Mouse (Mus musculus): ENCODE data around the gene Crb2. TPM values are rescaled to one million over a fixed set of nuclear protein-coding genes. Genes with fewer than 3 reads are reported as not detected.
A peak's percentile ranks its signal among the peaks of the same experiment; 100 is the strongest.

Gene Crb2
- total RNA-seq, 1 experiment from 2014 or later: not detected

DNA sequence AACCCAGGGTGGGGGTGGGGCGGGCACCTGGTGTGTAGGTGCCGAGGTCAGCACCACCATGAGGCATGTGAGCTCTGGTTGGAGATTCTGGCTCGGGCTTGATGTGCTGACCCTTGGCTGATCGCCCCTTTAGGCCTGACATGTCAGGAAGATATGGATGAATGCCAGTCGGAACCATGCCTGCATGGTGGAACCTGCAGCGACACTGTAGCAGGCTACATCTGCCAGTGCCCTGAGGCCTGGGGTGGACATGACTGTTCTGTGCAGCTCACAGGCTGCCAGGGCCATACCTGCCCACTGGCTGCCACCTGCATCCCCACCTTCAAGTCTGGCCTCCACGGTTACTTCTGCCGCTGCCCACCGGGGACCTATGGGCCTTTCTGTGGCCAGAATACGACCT lies 13.9 kb downstream of the Crb2 start:
- ATAC-seq (ENCODE audit: extremely low read depth, insufficient number of reproducible peaks, low FRiP score, poor library complexity, severe bottlenecking): no peak

DNA sequence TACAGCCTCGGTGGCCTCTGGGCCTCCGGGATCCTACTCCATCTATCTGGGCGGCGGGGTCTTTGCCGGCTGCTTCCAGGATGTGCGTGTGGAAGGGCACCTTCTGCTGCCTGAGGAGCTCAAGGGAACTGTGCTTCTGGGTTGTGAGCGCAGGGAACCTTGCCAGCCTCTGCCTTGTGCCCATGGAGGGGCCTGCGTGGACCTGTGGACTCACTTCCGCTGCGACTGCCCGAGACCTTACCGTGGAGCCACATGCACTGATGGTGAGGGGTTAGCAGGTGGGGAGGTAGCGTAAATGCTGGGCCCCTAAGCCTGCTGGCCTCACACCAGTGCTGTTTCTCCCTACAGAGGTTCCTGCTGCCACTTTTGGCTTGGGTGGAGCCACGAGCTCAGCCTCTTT lies 14.7 kb downstream of the Crb2 start:
- ATAC-seq (ENCODE audit: extremely low read depth, insufficient number of reproducible peaks, low FRiP score, poor library complexity, severe bottlenecking): no peak

DNA sequence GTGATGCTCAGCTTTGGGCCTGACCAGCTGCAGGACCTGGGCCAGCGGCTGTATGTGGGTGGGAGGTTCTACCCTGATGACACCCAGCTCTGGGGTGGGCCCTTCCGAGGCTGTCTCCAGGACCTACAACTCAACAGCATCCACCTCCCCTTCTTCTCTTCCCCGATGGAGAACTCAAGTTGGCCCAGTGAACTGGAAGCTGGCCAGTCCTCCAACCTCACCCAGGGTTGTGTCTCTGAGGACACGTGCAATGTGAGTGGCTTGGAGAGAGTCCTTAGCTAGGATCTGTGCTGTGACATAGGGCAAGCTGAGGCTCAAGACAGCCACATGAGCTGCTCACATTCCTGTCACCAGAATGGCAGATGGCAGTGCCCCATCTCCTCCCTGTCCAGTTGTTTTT lies 15.3 kb downstream of the Crb2 start:
- ATAC-seq (ENCODE audit: extremely low read depth, insufficient number of reproducible peaks, low FRiP score, poor library complexity, severe bottlenecking): no peak

DNA sequence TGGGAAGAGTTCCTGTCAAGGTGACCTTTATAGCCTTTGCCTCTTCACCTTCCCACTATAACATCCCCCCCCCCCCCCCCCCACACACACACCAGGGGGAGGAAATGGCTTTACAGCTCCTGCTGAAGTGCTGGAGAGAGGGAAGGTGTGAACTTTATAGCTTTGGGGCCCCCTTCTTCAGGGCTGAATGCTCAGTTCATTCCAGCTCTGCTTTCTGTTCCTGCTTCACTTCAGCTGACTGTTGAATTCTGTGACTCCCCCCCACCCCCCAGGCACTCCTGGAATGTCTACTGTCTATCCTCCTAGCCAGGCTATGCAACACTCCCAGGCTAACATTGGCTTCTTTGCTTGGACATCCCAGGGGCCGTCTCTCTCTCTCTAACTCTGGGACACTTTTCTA lies 20.0 kb downstream of the Crb2 start:
- no peak for ATAC-seq (ENCODE audit: extremely low read depth, insufficient number of reproducible peaks, low FRiP score, poor library complexity, severe bottlenecking)

DNA sequence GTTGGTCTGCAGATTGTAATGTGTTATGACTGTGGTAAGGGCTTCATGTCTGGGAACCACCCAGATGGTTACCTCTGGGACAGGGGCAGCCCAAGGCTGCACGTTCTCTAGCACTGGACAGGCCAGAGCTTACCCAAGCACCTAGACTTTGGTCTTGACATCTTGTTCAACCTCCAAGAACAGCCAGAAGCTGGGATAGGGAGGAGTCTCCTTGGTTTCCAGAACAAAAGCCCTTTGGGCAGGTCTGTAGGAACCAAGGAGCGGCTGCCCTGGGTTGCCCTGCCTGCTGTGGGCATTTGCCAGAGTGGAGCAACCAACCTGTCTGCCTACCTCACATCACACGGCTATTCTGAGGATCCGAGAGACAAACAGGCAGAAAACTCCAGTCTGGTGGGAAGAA lies 21.0 kb downstream of the Crb2 start:
- ATAC-seq (ENCODE audit: extremely low read depth, insufficient number of reproducible peaks, low FRiP score, poor library complexity, severe bottlenecking): no peak

DNA sequence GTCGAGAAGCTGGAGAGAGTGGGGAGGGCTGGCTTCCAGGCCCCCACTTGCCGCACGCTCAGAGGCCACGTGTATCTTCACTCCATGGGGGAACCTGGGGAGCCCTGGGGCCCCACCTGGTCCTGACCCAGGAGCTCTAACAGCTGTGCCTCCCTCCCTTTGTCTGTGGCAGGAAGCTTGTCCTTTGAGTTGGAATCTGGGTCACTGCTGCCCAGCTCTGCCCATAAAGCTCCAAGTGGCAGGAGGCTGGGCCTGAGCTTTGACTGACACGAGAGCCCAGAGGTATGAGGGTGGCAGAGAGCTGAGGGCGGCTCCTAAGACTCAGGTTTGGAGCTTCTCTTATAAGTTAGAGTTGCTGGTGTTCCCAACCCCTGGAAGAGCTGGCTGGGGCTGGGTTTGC lies 23.1 kb downstream of the Crb2 start:
- no peak for ATAC-seq (ENCODE audit: extremely low read depth, insufficient number of reproducible peaks, low FRiP score, poor library complexity, severe bottlenecking)

DNA sequence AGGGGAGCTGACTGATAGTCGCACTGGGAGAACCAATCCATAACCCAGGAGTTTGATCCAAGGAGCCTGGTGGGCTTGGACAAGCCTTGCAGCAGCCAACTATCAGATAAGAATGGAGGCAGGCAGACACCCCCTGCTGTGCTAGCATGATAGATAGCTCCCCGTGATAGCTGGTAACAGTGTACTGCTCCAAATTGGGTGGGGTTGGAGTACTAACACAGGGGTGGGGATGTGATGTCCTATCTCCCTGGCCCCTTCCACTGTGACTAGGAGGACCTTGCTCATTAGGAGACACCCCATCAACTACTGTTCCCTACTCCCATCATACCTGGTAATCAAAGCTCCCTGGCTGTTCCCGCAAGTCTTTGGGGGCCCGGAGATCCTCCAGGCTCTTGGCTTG lies 25.6 kb downstream of the Crb2 start:
- no peak for ATAC-seq (ENCODE audit: extremely low read depth, insufficient number of reproducible peaks, low FRiP score, poor library complexity, severe bottlenecking)

DNA sequence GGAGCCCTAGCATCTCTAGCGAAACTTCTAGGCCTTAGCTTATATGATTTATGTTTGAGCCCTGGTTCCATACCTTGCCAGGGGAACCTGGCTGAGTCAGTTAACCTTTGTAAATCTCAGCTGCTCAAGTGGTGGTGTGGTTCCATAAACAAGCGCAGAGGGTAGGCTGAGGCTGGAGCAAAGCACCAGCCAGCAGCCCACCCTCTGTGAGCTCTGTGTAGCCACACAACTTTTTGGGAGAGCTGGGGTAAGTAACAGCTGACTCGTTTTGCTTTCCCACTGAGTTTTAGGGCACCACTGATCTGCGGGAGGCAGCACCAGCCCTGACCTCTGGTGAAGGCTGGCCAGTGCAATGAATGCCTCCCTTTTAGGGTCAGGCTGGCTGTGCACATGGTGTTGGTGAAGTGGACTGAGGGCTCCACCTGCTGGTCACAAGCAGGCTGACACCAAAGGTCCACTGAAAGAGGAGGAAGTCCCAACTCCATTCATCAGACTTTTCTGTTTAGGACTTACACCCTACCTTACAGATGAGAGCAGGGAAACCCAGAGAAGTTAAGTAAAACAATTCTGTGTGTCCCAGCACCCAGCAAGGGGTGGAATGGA lies 26.7 kb downstream of the Crb2 start:
- peak; percentile 42; the same call in 1 of the 2 replicates for ATAC-seq (ENCODE audit: extremely low read depth, insufficient number of reproducible peaks, low FRiP score, poor library complexity, severe bottlenecking)

DNA sequence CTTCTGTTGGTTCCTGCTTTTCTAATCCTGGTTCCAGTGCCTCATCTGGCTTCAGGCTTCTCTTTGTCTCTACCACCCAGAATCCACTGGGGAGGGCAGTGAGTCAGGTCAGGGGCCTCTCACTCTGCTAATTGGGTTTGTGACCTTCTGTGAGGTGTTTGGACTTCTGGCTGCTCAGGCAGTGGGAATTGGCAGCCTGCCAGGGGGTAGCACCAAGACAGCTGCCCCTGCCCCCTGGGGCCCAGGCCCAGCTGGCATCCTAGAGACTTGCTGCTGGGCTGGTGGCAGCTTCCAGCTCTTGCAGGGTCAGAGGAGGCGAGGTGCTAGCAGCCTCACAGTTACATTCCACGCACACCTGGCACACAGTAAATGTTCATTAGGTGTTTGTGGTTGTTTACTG lies 35.6 kb downstream of the Crb2 start:
- no peak for ATAC-seq (ENCODE audit: extremely low read depth, insufficient number of reproducible peaks, low FRiP score, poor library complexity, severe bottlenecking)

DNA sequence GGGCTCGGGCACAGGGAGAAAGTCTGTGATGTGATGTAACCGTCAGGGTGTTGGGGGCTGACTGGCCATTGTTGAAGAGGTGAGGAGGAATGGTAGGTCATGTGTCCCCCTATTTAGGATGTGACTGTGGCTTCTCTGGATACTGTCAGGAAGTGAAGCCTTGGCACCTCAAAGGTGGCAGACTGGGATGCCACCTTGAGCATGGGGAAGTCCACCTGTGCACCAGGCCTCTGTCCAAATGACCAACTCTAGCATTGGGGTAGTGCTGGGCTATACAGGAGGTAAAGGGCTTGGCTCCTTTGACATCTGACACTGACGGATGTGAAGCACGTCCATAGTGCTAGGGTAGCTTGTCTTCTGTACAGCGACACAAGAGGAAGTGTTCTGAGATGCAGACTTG lies 36.4 kb downstream of the Crb2 start:
- no peak for ATAC-seq (ENCODE audit: extremely low read depth, insufficient number of reproducible peaks, low FRiP score, poor library complexity, severe bottlenecking)

DNA sequence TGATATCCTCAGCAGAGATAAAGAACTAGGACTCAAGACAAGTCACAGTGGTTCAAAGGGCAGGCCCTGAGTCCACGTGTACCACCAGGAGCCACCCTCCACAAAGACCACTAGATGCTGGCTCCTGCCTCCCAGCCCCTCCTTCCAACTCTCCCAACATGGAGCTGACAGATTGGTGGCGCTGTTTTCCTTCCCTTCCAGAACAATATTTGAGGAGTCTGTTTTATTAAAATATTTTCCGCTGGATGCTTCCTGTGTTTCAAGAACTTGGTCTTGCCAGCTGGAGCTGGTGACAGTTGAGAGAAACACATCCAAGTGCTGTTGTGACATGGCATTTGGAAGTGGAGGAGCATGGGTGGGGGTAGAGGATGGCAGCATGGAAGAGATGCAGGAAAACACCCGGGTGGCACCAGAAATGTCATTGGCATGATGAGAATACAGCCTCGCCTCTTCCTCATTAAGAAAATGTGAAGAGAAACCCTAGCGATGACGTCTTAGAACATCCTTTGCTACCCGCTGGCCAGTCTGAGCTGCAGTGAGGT lies 38.8 kb downstream of the Crb2 start:
- ATAC-seq (ENCODE audit: extremely low read depth, insufficient number of reproducible peaks, low FRiP score, poor library complexity, severe bottlenecking): no peak

DNA sequence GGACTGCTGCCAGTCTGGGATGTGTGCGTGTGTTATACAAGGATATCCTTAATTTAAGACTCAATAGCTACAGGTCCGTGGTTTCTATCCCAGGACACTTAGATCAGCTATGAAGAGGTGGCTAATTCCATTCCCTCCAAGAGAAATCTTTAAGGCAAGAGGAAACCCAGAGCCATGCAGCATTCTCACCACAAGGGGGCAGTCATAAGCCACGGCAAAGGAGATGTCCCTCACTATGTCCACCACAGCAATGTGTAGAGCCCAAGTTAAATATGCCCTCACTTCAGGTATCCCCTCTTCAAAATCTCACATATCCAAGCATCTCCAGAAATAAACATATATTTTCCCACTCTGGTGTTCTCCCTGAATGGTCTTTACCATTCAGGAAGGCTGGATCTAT lies 39.6 kb downstream of the Crb2 start:
- no peak; the same call in 1 of the 2 replicates for ATAC-seq (ENCODE audit: extremely low read depth, insufficient number of reproducible peaks, low FRiP score, poor library complexity, severe bottlenecking)

DNA sequence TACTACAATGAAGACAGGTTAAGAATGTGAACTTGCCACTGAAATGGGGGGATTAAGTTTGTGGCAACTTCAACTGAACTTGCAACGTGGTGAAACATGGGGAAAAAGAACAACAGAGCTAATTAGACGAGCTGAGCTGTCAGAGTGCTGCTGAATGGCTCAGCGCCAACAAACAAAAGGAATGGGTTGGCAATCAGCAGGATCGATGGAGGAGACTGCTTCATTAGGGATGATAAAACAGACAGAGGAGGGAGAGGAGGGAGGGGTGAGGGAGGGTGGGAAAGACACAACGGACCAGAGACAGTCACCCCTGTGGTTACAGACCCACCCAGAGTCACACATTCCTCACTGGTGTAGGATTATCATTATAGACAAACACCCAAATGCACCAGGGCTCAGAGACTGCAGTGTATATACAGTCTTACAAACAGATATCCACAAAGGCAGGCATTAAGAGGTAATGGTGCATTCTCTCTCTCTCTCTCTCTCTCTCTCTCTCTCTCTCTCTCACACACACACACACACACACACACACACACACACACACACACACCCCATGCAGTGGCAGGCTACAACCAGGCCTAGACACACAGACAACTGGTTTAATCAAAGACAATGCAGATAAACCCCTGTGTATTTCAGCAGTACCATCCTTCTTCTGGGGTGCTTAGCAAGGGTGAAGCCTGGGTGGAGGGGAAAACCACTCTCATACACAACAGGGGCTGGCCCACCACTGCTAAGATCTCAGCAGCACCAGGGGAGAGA lies 42.9 kb downstream of the Crb2 start:
- ATAC-seq (ENCODE audit: extremely low read depth, insufficient number of reproducible peaks, low FRiP score, poor library complexity, severe bottlenecking): no peak

DNA sequence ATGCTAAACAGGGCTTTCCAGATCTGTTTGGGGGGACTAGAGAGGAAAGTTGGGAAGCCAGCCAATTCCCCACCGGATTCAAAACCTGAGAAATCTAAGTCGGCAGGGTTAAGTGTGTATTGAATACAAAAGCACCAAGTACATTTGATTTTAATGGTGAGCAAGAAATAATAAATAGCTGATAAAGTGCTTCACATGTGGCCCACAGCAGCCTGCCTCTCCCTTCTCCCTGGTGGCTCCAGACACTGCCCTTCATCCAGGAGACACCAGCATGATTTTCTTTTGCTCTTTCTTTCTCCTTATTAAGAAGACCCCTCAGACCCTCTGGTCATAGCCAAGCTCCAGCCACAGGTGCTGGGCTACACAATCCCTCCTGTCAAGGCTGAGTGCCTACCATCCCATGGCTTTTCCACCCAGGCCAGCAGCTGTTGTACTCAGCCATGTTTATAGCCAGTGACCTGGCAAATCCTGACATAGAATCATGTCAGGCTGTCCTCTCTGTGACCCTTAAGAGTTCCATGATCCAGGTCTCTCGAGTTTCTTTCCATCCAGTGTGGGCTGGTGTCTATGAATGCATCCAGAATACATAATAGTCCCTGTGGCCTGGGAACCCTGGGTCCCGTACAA lies 43.6 kb downstream of the Crb2 start:
- no peak for ATAC-seq (ENCODE audit: extremely low read depth, insufficient number of reproducible peaks, low FRiP score, poor library complexity, severe bottlenecking)

DNA sequence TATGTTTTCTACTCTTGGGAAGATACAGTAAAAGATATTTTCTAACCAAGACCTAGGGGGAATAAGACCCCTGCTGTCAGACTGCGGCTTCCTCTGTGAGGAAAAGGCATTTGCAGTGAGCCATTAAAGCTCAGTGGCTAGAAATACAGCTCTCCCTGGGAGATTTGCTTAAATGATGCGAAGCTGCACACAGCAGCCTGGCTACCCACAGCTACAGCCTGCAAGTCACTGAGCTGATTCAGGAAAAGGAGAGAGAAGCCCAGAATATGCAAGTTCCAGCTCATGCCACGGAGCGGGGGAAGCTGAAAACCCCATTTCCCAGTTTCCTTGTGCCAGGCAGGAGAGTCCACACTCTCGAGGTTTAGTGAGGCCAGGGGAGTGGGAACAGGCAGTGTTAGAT lies 46.1 kb downstream of the Crb2 start:
- no peak for ATAC-seq (ENCODE audit: extremely low read depth, insufficient number of reproducible peaks, low FRiP score, poor library complexity, severe bottlenecking)

DNA sequence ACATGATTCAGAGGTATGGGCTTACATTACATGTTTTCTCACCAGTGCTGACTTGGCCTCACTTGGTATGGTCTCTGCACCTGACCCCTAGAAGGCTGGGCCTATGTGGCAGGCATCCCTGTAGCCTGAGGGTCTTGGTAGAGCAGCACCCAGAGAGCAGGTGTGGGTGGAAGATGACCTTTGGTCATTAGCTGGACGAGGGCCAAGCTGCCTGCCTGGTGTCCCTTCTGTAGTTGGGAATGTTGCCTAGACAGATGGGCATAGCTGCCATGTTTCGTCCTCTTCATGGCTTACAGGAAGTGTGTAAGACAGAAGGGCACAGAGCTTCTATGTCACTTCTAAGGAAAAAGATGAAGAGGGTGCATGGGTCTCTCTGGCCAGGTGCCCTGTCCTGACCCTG lies 47.8 kb downstream of the Crb2 start:
- no peak for ATAC-seq (ENCODE audit: extremely low read depth, insufficient number of reproducible peaks, low FRiP score, poor library complexity, severe bottlenecking)

DNA sequence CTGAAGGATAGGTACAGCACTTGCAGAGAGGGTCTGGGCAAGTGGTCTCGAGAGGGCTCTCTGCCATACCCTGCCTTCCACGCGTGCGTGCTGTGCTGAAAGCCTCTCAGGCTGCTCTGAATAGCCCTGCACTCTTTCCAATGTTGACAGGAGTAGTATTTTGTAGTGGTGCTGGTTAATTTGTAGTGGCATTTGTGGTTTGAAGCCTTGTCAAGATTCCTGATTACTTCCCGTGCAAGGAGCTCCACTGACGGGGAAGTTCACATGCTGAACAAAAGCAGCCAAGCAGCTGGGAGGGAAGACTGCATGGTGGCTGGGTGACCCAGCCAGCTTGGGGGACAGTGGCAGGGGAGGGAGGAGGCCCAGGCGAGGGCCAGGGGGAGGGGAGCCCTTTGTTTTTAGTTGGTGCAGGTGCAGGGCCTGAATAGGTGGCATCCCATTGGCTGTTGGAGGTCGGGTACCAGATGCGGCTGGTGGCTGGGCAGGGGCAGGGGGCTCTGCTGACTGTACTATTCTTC lies 53.8 kb downstream of the Crb2 start:
- ATAC-seq (ENCODE audit: extremely low read depth, insufficient number of reproducible peaks, low FRiP score, poor library complexity, severe bottlenecking): no peak

DNA sequence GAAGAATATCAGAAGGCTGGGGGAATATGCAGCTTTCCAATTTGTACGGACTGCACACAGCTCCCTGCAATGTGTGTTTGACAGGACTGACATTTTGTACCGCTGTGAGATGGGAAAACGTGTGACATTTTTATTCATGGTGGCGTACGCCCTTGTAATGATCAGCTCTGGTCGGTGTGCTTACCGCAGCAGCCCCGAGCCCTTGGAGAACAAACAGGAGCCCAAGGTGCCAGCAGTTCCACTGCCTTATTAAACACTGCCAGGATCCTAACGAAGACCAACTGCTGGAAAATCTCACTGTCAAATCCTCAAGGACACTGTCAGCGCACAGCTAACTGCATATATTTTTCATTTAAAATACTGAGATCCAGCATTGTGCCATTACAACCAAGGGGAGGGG lies 56.2 kb downstream of the Crb2 start:
- ATAC-seq (ENCODE audit: extremely low read depth, insufficient number of reproducible peaks, low FRiP score, poor library complexity, severe bottlenecking): no peak

DNA sequence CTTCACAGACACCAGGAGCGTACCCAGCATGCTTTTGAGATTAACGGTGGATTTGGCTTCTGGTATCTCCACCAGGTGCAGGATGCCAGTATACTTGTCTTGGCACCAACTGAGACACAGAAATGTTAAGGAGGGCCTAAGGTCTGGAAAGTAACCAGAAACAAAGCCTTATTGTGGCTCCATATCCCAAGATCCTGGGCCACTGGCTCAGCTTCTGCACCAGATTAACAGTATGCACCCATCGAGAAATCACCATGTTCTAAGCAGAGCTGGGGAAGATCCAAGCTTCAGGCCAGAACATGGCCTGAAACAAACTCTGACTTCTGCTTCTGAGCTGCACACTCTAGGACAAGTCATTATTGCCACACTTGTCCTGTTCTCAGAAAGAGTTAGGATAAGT lies 60.9 kb downstream of the Crb2 start:
- ATAC-seq (ENCODE audit: extremely low read depth, insufficient number of reproducible peaks, low FRiP score, poor library complexity, severe bottlenecking): no peak

DNA sequence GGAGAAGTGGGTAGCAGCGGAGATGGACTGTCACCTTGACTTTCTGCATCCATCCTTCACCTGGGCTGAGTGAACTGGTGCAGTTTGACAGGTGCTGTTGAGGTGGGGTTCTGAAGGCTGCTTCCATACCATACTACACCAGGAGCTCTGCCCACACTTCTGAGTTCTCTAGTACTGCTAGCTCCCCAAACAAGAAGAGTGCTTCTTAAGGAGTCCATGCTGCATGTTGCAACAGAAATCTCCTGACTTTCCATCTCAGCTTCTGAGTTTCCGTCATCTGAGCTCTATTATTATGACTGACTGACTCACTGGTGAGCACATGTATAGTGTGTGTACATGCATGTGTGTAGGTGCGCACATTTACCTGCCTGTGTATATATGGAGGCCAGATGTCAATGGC lies 61.5 kb downstream of the Crb2 start:
- ATAC-seq (ENCODE audit: extremely low read depth, insufficient number of reproducible peaks, low FRiP score, poor library complexity, severe bottlenecking): no peak
